Mouse (Mus musculus): Measurements from ENCODE around the gene Vcam1. TPM values are rescaled to one million over a fixed set of nuclear protein-coding genes. Genes with fewer than 3 reads are reported as not detected.
A peak's percentile ranks its signal among the peaks of the same experiment; 100 is the strongest.

Gene Vcam1
- polyA plus RNA-seq, 1 experiment from 2014 or later = 70.0 TPM

DNA sequence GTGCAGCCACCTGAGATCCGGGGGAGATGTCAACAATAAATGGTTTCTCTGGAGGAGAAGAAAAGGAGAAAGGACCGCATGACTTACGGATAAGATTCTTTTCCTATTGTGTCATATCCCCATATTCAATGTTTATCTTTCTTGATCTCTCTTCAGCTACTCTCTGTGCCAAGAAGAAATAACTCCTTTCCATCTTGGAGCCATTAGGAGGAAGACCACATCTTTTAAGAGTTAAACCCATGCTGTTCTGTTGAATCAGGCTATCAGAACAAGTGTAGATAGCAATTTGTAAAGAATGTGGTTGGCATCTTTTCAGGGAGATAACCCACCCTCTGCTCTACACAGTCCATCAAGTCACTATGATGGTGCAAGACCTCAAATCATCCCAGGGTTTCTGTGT, 8.5 kb downstream of the Vcam1 start:
- Histone ChIP-seq H3K27ac (ENCODE audit: low read length) (no peak overlapping the region), H3K9me3 (ENCODE audit: control insufficient read depth, low read depth, low read length) (no peaks in the 10 kb centered on the region), H3K36me3 (ENCODE audit: control insufficient read depth, insufficient read depth, low read length) (peaks cover 5% of the 10 kb centered on the region; the same call in 1 of the 2 replicates), H3K9ac (replicated peaks; ENCODE audit: low read depth, low read length) (no peak overlapping the region), H3K4me1 (ENCODE audit: control insufficient read depth, insufficient read depth, low read length) (0 out of 2 replicates have a peak, but pooled peaks cover 5% of the 10 kb centered on the region), H3K4me3 (ENCODE audit: low read depth, low read length) (no peak overlapping the region), H3K4me2 (replicated peaks; ENCODE audit: low read depth, low read length) (no peak overlapping the region), H3K27me3 (ENCODE audit: control insufficient read depth, insufficient read depth, low read length) (no peaks in the 10 kb centered on the region)
- no peak for ATAC-seq (ENCODE audit: insufficient number of reproducible peaks, insufficient read depth, low FRiP score, low read depth)
- WGBS = 65% methylated on average over 3 of the region's 3 CpGs

DNA sequence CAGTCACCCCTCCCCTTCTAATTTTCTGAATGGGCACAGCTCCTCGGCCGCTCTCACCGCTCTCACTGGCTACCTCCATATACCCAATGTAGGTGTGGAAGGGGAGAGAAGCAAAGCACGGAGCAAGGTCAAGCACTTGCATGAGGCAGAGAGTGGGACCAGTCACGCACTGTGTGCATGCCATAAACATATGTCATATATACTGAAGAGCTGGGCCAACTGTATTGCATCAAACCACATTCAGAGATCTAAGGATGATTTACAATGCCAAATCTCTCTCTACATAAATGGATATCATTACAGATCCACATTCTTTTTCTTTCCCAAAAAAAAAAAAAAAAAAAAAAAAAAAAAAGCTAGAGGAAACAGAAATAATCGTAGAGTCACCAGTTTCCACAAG, 9.1 kb downstream of the Vcam1 start:
- no peak overlapping the region for H3K27ac ChIP-seq (ENCODE audit: low read length)
- no peaks in the 10 kb centered on the region for H3K9me3 ChIP-seq (ENCODE audit: control insufficient read depth, low read depth, low read length)
- no peak for ATAC-seq (ENCODE audit: insufficient number of reproducible peaks, insufficient read depth, low FRiP score, low read depth)
- H3K9ac ChIP-seq (replicated peaks; ENCODE audit: low read depth, low read length) = no peak overlapping the region
- H3K27me3 ChIP-seq (ENCODE audit: control insufficient read depth, insufficient read depth, low read length) = no peaks in the 10 kb centered on the region
- H3K4me3 ChIP-seq (ENCODE audit: low read depth, low read length) = no peak overlapping the region
- peaks cover 5% of the 10 kb centered on the region; the same call in 1 of the 2 replicates for H3K36me3 ChIP-seq (ENCODE audit: control insufficient read depth, insufficient read depth, low read length)
- H3K4me1 ChIP-seq (ENCODE audit: control insufficient read depth, insufficient read depth, low read length) = 0 out of 2 replicates have a peak, but pooled peaks cover 4% of the 10 kb centered on the region
- 78% methylated on average over 6 of the region's 6 CpGs for WGBS
- no peak overlapping the region for H3K4me2 ChIP-seq (replicated peaks; ENCODE audit: low read depth, low read length)

DNA sequence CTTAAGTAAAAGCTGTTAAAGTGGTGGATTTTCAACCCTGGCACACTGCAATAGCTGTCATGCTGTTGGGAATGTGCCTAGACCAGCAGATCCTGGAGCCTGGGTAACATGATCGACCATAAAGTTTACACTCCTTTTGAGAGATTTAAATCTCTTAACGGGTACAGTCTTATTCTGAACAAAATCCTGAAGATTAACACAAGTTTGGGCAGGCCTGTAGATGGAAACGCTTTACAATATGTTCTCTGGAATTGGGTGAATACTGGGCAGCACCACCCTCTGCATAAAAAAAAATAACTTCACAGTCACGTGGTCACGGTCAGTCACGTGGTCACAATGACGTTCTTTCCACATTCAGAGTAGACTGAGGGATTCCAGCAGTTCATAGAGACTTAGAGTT, 10.3 kb downstream of the Vcam1 start:
- WGBS = 66% methylated on average over 7 of the region's 7 CpGs
- H3K27ac ChIP-seq (ENCODE audit: low read length) = no peak overlapping the region
- peaks cover 5% of the 10 kb centered on the region; the same call in 1 of the 2 replicates for H3K36me3 ChIP-seq (ENCODE audit: control insufficient read depth, insufficient read depth, low read length)
- H3K4me1 ChIP-seq (ENCODE audit: control insufficient read depth, insufficient read depth, low read length) = peaks cover 12% of the 10 kb centered on the region; the same call in 1 of the 2 replicates
- H3K4me2 ChIP-seq (replicated peaks; ENCODE audit: low read depth, low read length) = no peak overlapping the region
- ATAC-seq (ENCODE audit: insufficient number of reproducible peaks, insufficient read depth, low FRiP score, low read depth) = no peak
- no peaks in the 10 kb centered on the region for H3K9me3 ChIP-seq (ENCODE audit: control insufficient read depth, low read depth, low read length)
- H3K9ac ChIP-seq (replicated peaks; ENCODE audit: low read depth, low read length) = no peak overlapping the region
- no peaks in the 10 kb centered on the region for H3K27me3 ChIP-seq (ENCODE audit: control insufficient read depth, insufficient read depth, low read length)
- no peak overlapping the region for H3K4me3 ChIP-seq (ENCODE audit: low read depth, low read length)

DNA sequence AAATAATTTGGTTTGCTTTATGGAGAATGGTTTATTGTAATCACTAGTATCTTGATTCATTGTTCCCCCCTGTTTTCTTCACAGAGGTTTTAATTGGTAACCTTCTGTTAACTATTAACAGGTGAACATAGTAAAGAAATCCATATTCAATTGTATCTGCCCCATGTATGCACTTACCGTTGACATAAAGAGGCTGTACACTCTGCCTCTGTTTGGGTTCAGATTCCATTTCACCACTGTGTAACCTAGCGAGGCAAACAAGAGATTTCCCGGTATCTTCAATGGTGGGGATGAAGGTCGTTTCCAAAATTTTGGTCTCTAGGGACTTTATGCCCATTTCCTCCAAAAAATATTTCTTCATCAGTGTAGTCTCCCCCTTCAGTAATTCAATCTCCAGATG, 12.4 kb downstream of the Vcam1 start:
- Histone ChIP-seq H3K36me3 (ENCODE audit: control insufficient read depth, insufficient read depth, low read length) (peaks cover 5% of the 10 kb centered on the region; the same call in 1 of the 2 replicates), H3K4me3 (ENCODE audit: low read depth, low read length) (no peak overlapping the region), H3K27ac (ENCODE audit: low read length) (no peak overlapping the region), H3K9me3 (ENCODE audit: control insufficient read depth, low read depth, low read length) (no peaks in the 10 kb centered on the region), H3K27me3 (ENCODE audit: control insufficient read depth, insufficient read depth, low read length) (no peaks in the 10 kb centered on the region), H3K4me2 (replicated peaks; ENCODE audit: low read depth, low read length) (no peak overlapping the region), H3K9ac (replicated peaks; ENCODE audit: low read depth, low read length) (no peak overlapping the region), H3K4me1 (ENCODE audit: control insufficient read depth, insufficient read depth, low read length) (peaks cover 20% of the 10 kb centered on the region; the same call in 1 of the 2 replicates)
- 0 out of 2 replicates have a peak, but pooled peaks have one; percentile 40 for ATAC-seq (ENCODE audit: insufficient number of reproducible peaks, insufficient read depth, low FRiP score, low read depth)
- 61% methylated on average over 4 of the region's 4 CpGs for WGBS

DNA sequence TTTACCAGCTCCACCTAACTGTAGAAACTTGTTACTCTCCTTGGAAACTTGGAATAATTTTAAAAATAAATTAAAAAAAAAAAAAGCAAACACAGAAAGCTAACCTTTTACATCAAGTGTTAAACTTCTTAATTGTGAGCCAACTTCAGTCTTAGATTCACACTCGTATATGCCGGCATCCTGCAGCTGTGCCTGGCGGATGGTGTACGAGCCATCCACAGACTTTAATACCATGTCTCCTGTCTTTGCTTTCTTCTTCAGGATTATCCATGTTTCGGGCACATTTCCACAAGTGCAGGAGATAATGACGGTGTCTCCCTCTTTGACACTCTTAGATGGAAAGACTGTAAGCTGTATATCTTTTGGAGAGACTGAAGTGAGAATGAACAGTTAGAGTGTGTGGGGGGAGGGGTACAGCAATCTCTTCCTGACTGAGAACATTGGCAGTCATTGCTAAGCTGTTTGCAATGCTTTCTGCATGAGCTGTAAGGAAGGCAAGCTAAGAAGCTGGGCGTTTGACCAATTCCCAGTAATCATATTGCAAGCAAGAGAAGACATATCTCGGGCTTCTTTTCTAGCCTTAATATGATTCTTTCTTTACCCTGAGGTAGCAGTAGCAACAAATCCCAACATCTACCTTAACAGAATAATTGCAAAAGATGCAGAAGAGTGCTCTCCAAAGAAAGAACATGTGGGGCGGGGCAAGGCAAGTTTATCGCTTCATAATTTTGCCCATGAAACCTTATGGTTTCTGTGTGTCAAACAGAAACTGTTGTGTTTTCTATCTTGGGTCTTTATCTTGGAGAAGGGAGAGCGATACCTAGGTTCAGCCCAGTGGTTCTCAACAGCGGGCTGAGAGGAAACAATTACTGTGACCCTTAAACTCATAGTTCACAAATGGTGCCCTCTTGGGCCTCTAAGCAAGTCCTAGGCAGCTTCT, 15.0 kb downstream of the Vcam1 start:
- WGBS = 46% methylated on average over 12 of the region's 12 CpGs
- H3K27ac ChIP-seq (ENCODE audit: low read length) = peak overlapping the region; percentile 61
- H3K36me3 ChIP-seq (ENCODE audit: control insufficient read depth, insufficient read depth, low read length) = peaks cover 5% of the 10 kb centered on the region; the same call in 1 of the 2 replicates
- H3K27me3 ChIP-seq (ENCODE audit: control insufficient read depth, insufficient read depth, low read length) = no peaks in the 10 kb centered on the region
- H3K9me3 ChIP-seq (ENCODE audit: control insufficient read depth, low read depth, low read length) = no peaks in the 10 kb centered on the region
- peak; percentile 34; the same call in 1 of the 2 replicates for ATAC-seq (ENCODE audit: insufficient number of reproducible peaks, insufficient read depth, low FRiP score, low read depth)
- peak overlapping the region; percentile 26; the same call in 1 of the 2 replicates for H3K4me2 ChIP-seq (replicated peaks; ENCODE audit: low read depth, low read length)
- peaks cover 20% of the 10 kb centered on the region; the same call in 1 of the 2 replicates for H3K4me1 ChIP-seq (ENCODE audit: control insufficient read depth, insufficient read depth, low read length)
- no peak overlapping the region for H3K4me3 ChIP-seq (ENCODE audit: low read depth, low read length)
- H3K9ac ChIP-seq (replicated peaks; ENCODE audit: low read depth, low read length) = no peak overlapping the region

DNA sequence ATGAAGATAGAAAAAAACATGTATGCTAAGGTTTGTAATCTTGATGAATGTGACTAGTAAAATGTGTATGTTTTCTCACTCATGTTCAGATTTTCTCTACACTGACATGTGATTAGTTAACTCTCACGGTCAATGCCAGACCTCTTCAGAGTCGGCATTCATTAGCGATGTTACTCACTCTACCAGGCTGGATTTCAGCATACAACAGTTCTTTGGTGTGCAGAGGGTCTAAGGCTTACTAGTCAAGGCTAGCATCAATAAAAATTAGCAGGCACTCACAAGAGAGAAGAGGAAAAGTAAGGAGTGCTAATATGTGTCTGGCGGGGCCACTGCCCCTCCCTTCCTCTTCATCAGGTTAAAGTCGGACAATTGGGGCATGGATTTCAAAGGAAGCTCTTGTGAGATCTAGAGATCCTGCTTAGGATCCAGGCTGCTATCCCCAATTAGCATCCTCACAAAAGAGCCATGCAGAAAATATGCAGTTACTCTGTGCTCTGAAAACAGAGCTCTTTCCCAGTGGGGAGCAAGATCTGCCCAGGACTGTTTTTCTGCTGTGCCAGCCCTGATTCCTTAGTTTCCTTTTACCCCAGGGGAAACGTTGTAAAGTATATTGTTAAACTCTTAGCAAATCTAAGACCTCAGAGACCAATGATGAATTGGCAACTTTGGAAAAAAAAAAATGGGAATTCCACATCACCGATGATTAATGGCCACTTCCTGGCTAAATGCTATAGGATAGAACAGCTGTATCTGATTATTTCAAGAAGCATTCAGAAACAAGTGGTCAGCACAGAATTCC, 15.8 kb downstream of the Vcam1 start:
- Histone ChIP-seq H3K4me1 (ENCODE audit: control insufficient read depth, insufficient read depth, low read length) (peaks cover 20% of the 10 kb centered on the region; the same call in 1 of the 2 replicates), H3K27ac (ENCODE audit: low read length) (peak overlapping the region; percentile 61), H3K4me3 (ENCODE audit: low read depth, low read length) (no peak overlapping the region), H3K27me3 (ENCODE audit: control insufficient read depth, insufficient read depth, low read length) (no peaks in the 10 kb centered on the region), H3K9ac (replicated peaks; ENCODE audit: low read depth, low read length) (no peak overlapping the region), H3K4me2 (replicated peaks; ENCODE audit: low read depth, low read length) (peak overlapping the region; percentile 26; the same call in 1 of the 2 replicates), H3K36me3 (ENCODE audit: control insufficient read depth, insufficient read depth, low read length) (peaks cover 5% of the 10 kb centered on the region; the same call in 1 of the 2 replicates), H3K9me3 (ENCODE audit: control insufficient read depth, low read depth, low read length) (no peaks in the 10 kb centered on the region)
- ATAC-seq (ENCODE audit: insufficient number of reproducible peaks, insufficient read depth, low FRiP score, low read depth) = no peak
- 32% methylated on average over 7 of the region's 7 CpGs for WGBS

DNA sequence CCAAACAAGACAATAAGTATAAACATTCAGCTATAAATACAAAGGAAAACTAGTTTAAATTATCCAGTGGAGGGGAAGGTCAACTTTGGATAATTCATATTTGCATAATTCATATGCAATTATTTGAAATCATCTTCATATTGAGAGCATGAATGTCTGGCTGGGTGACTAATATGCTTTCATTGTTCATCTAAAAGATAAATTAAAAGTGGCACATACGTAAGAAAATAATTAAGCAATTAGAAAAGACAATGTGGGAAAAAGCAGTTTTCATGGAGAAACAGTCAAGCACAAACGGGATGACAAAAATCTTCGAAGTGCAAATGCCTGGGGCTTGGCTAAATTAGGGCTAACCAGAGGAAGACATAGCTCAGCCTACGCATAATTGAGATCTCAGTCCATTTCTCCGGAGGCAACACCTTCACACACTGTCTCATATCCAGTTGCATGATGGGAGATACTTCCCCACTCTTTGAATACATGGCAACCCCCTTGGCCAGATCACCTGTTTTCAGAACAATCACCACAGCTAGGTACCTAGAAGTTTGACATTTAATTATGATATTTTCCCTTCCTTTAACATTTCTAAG, 16.6 kb downstream of the Vcam1 start:
- H3K4me3 ChIP-seq (ENCODE audit: low read depth, low read length) = no peak overlapping the region
- no peak for ATAC-seq (ENCODE audit: insufficient number of reproducible peaks, insufficient read depth, low FRiP score, low read depth)
- no peaks in the 10 kb centered on the region for H3K27me3 ChIP-seq (ENCODE audit: control insufficient read depth, insufficient read depth, low read length)
- H3K36me3 ChIP-seq (ENCODE audit: control insufficient read depth, insufficient read depth, low read length) = peaks cover 5% of the 10 kb centered on the region; the same call in 1 of the 2 replicates
- no peak overlapping the region for H3K9ac ChIP-seq (replicated peaks; ENCODE audit: low read depth, low read length)
- 85% methylated on average over 5 of the region's 5 CpGs for WGBS
- H3K4me2 ChIP-seq (replicated peaks; ENCODE audit: low read depth, low read length) = no peak overlapping the region
- no peak overlapping the region for H3K27ac ChIP-seq (ENCODE audit: low read length)
- peaks cover 20% of the 10 kb centered on the region; the same call in 1 of the 2 replicates for H3K4me1 ChIP-seq (ENCODE audit: control insufficient read depth, insufficient read depth, low read length)
- no peaks in the 10 kb centered on the region for H3K9me3 ChIP-seq (ENCODE audit: control insufficient read depth, low read depth, low read length)

DNA sequence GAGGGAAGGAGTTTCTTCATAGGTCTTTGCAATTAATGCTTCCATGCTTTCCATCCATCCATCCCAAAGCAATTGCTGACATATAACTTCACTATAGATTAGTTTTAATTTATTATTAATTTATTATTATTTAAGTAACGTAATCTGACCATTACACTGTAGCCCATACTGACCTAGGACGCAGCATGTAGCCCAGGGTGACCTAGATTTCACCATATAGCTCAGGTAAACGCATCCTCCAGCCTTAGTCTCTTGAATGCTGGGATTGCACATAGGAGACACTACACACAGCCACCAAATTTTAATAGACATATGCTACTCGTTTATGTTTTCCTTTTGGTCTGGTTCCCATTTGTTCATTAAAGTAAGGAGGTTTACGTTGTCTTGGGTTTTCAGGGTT, 23.8 kb downstream of the Vcam1 start:
- H3K4me3 ChIP-seq (ENCODE audit: low read depth, low read length) = no peak overlapping the region
- no peaks in the 10 kb centered on the region for H3K27me3 ChIP-seq (ENCODE audit: control insufficient read depth, insufficient read depth, low read length)
- WGBS = 88% methylated on average over 5 of the region's 5 CpGs
- no peaks in the 10 kb centered on the region for H3K9me3 ChIP-seq (ENCODE audit: control insufficient read depth, low read depth, low read length)
- H3K4me2 ChIP-seq (replicated peaks; ENCODE audit: low read depth, low read length) = no peak overlapping the region
- H3K4me1 ChIP-seq (ENCODE audit: control insufficient read depth, insufficient read depth, low read length) = no peaks in the 10 kb centered on the region
- H3K9ac ChIP-seq (replicated peaks; ENCODE audit: low read depth, low read length) = no peak overlapping the region
- no peaks in the 10 kb centered on the region for H3K36me3 ChIP-seq (ENCODE audit: control insufficient read depth, insufficient read depth, low read length)
- H3K27ac ChIP-seq (ENCODE audit: low read length) = no peak overlapping the region
- ATAC-seq (ENCODE audit: insufficient number of reproducible peaks, insufficient read depth, low FRiP score, low read depth) = no peak
